Mouse (Mus musculus): ENCODE measurements around the gene B3gnt9. TPM values are rescaled to one million over a fixed set of nuclear protein-coding genes. Genes with fewer than 3 reads are reported as not detected.
"Not testable (repeated sequence)": the region's sequence is repeated elsewhere in the genome, so short reads cannot be mapped to it uniquely, and the experiment has no call there.

Gene B3gnt9
- polyA plus RNA-seq, 1 experiment from 2014 or later: 8.9 TPM

GRCm38 (mm10) chr8:105233126-105233935, 21.6 kb downstream of the B3gnt9 start:
- Histone ChIP-seq H3K27ac (ENCODE audit: low read length) (no peak overlapping the region), H3K4me3 (ENCODE audit: low read depth, low read length) (no peak overlapping the region), H3K4me2 (ENCODE audit: low read length) (no peak overlapping the region), H3K9me3 (replicated peaks; ENCODE audit: control insufficient read depth, low read length, poor library complexity, severe bottlenecking) (no peaks in the 10 kb centered on the region), H3K4me1 (ENCODE audit: control insufficient read depth, insufficient read depth, low read length) (no peaks in the 10 kb centered on the region), H3K9ac (ENCODE audit: low read depth, low read length) (no peak overlapping the region), H3K27me3 (ENCODE audit: control insufficient read depth, insufficient read depth, low read depth, low read length) (no peaks in the 10 kb centered on the region), H3K36me3 (ENCODE audit: control insufficient read depth, insufficient read depth, low read length) (peaks cover 9% of the 10 kb centered on the region; the same call in 1 of the 2 replicates)
- 84% methylated on average over 1 of the region's 1 CpGs for WGBS
- ATAC-seq: no peak

- H3K9ac ChIP-seq (ENCODE audit: low read depth, low read length); H3K36me3 ChIP-seq (ENCODE audit: control insufficient read depth, insufficient read depth, low read length); H3K27me3 ChIP-seq (ENCODE audit: control insufficient read depth, insufficient read depth, low read depth, low read length); H3K4me2 ChIP-seq (ENCODE audit: low read length); H3K4me1 ChIP-seq (ENCODE audit: control insufficient read depth, insufficient read depth, low read length); H3K9me3 ChIP-seq (replicated peaks; ENCODE audit: control insufficient read depth, low read length, poor library complexity, severe bottlenecking); ATAC-seq; H3K27ac ChIP-seq (ENCODE audit: low read length); H3K4me3 ChIP-seq (ENCODE audit: low read depth, low read length): not testable (repeated sequence)
- 98% methylated on average over 4 of the region's 4 CpGs for WGBS
Observed at GRCm38 (mm10) chr8:105232321-105232693, 22.6 kb downstream of the B3gnt9 start.

- no peaks in the 10 kb centered on the region for H3K4me1 ChIP-seq (ENCODE audit: control insufficient read depth, insufficient read depth, low read length)
- no peaks in the 10 kb centered on the region for H3K27me3 ChIP-seq (ENCODE audit: control insufficient read depth, insufficient read depth, low read depth, low read length)
- H3K4me3 ChIP-seq (ENCODE audit: low read depth, low read length): no peak overlapping the region
- H3K27ac ChIP-seq (ENCODE audit: low read length): no peak overlapping the region
- ATAC-seq: no peak
- no peak overlapping the region for H3K9ac ChIP-seq (ENCODE audit: low read depth, low read length)
- WGBS: 89% methylated on average over 12 of the region's 12 CpGs
- no peak overlapping the region for H3K4me2 ChIP-seq (ENCODE audit: low read length)
- peaks cover 9% of the 10 kb centered on the region; the same call in 1 of the 2 replicates for H3K36me3 ChIP-seq (ENCODE audit: control insufficient read depth, insufficient read depth, low read length)
- H3K9me3 ChIP-seq (replicated peaks; ENCODE audit: control insufficient read depth, low read length, poor library complexity, severe bottlenecking): no peaks in the 10 kb centered on the region
Observed at GRCm38 (mm10) chr8:105231503-105232320, 23.2 kb downstream of the B3gnt9 start.

- Histone ChIP-seq H3K4me1 (ENCODE audit: control insufficient read depth, insufficient read depth, low read length) (peaks cover 14% of the 10 kb centered on the region), H3K9me3 (replicated peaks; ENCODE audit: control insufficient read depth, low read length, poor library complexity, severe bottlenecking) (no peaks in the 10 kb centered on the region), H3K27me3 (ENCODE audit: control insufficient read depth, insufficient read depth, low read depth, low read length) (no peaks in the 10 kb centered on the region), H3K4me2 (ENCODE audit: low read length) (peak overlapping the region; percentile 78), H3K27ac (ENCODE audit: low read length) (no peak overlapping the region), H3K4me3 (ENCODE audit: low read depth, low read length) (peak overlapping the region; percentile 64), H3K9ac (ENCODE audit: low read depth, low read length) (peak overlapping the region; percentile 76), H3K36me3 (ENCODE audit: control insufficient read depth, insufficient read depth, low read length) (no peaks in the 10 kb centered on the region)
- WGBS: 30% methylated on average over 6 of the region's 6 CpGs
- no peak for ATAC-seq
Observed at GRCm38 (mm10) chr8:105225917-105226316, 29.0 kb downstream of the B3gnt9 start.

GRCm38 (mm10) chr8:105225272-105225593, 29.7 kb downstream of the B3gnt9 start:
- peak overlapping the region; percentile 78 for H3K4me2 ChIP-seq (ENCODE audit: low read length)
- H3K36me3 ChIP-seq (ENCODE audit: control insufficient read depth, insufficient read depth, low read length): no peaks in the 10 kb centered on the region
- WGBS: under 1% methylated on average over 24 of the region's 27 CpGs
- peaks cover 14% of the 10 kb centered on the region for H3K4me1 ChIP-seq (ENCODE audit: control insufficient read depth, insufficient read depth, low read length)
- H3K9ac ChIP-seq (ENCODE audit: low read depth, low read length): peak overlapping the region; percentile 76
- peak overlapping the region; percentile 64 for H3K27ac ChIP-seq (ENCODE audit: low read length)
- no peaks in the 10 kb centered on the region for H3K9me3 ChIP-seq (replicated peaks; ENCODE audit: control insufficient read depth, low read length, poor library complexity, severe bottlenecking)
- ATAC-seq: no peak
- no peaks in the 10 kb centered on the region for H3K27me3 ChIP-seq (ENCODE audit: control insufficient read depth, insufficient read depth, low read depth, low read length)
- peak overlapping the region; percentile 64 for H3K4me3 ChIP-seq (ENCODE audit: low read depth, low read length)

GRCm38 (mm10) chr8:105224413-105225271, 30.3 kb downstream of the B3gnt9 start, which contains the start of gene D230025D16Rik:
D230025D16Rik (plus strand) TSS chr8:105225145.
- H3K9ac ChIP-seq (ENCODE audit: low read depth, low read length): peak within 1 kb of the TSS; percentile 76
- peak; percentile 95 for ATAC-seq
- peak within 1 kb of the TSS; percentile 64 for H3K27ac ChIP-seq (ENCODE audit: low read length)
- H3K27me3 ChIP-seq (ENCODE audit: control insufficient read depth, insufficient read depth, low read depth, low read length): no peaks in the 10 kb centered on the region
- H3K4me1 ChIP-seq (ENCODE audit: control insufficient read depth, insufficient read depth, low read length): peaks cover 14% of the 10 kb centered on the region
- H3K4me3 ChIP-seq (ENCODE audit: low read depth, low read length): peak within 1 kb of the TSS; percentile 64
- 1% methylated on average over 34 of the region's 34 CpGs for WGBS
- no peaks in the 10 kb centered on the region for H3K36me3 ChIP-seq (ENCODE audit: control insufficient read depth, insufficient read depth, low read length)
- peak within 1 kb of the TSS; percentile 78 for H3K4me2 ChIP-seq (ENCODE audit: low read length)
- H3K9me3 ChIP-seq (replicated peaks; ENCODE audit: control insufficient read depth, low read length, poor library complexity, severe bottlenecking): no peaks in the 10 kb centered on the region

- no peak overlapping the region for H3K4me3 ChIP-seq (ENCODE audit: low read depth, low read length)
- WGBS: 82% methylated on average over 7 of the region's 7 CpGs
Observed at GRCm38 (mm10) chr8:105223850-105224249, 31.1 kb downstream of the B3gnt9 start.

GRCm38 (mm10) chr8:105217926-105218522, 36.9 kb downstream of the B3gnt9 start:
- H3K27ac ChIP-seq (ENCODE audit: low read length): no peak overlapping the region
- H3K9ac ChIP-seq (ENCODE audit: low read depth, low read length): no peak overlapping the region
- H3K36me3 ChIP-seq (ENCODE audit: control insufficient read depth, insufficient read depth, low read length): no peaks in the 10 kb centered on the region
- no peaks in the 10 kb centered on the region for H3K27me3 ChIP-seq (ENCODE audit: control insufficient read depth, insufficient read depth, low read depth, low read length)
- H3K4me2 ChIP-seq (ENCODE audit: low read length): no peak overlapping the region
- H3K9me3 ChIP-seq (replicated peaks; ENCODE audit: control insufficient read depth, low read length, poor library complexity, severe bottlenecking): no peaks in the 10 kb centered on the region
- no peak for ATAC-seq
- no peaks in the 10 kb centered on the region for H3K4me1 ChIP-seq (ENCODE audit: control insufficient read depth, insufficient read depth, low read length)
- WGBS: 79% methylated on average over 5 of the region's 5 CpGs
- H3K4me3 ChIP-seq (ENCODE audit: low read depth, low read length): no peak overlapping the region

More at GRCm38 (mm10) chr8:105223850-105224249, 31.1 kb downstream of the B3gnt9 start:
- no peak overlapping the region for H3K4me2 ChIP-seq (ENCODE audit: low read length)
- H3K27me3 ChIP-seq (ENCODE audit: control insufficient read depth, insufficient read depth, low read depth, low read length): no peaks in the 10 kb centered on the region
- H3K9ac ChIP-seq (ENCODE audit: low read depth, low read length): no peak overlapping the region
- no peaks in the 10 kb centered on the region for H3K9me3 ChIP-seq (replicated peaks; ENCODE audit: control insufficient read depth, low read length, poor library complexity, severe bottlenecking)
- no peaks in the 10 kb centered on the region for H3K36me3 ChIP-seq (ENCODE audit: control insufficient read depth, insufficient read depth, low read length)
- peaks cover 14% of the 10 kb centered on the region for H3K4me1 ChIP-seq (ENCODE audit: control insufficient read depth, insufficient read depth, low read length)
- no peak for ATAC-seq
- no peak overlapping the region for H3K27ac ChIP-seq (ENCODE audit: low read length)

All from midbrain, embryonic 16.5 days (tissue).